Mouse (Mus musculus): ENCODE measurements around the gene Vgf.

- no peak for TF ChIP-seq CTCF (IDR thresholded peaks at IDR 0.05)
- no peak for TF ChIP-seq EP300 (IDR thresholded peaks at IDR 0.05)
Measured at GRCm38 (mm10) chr5:137054873-137055272, 28.7 kb downstream of the Vgf start.

All from lung, postnatal 0 days (tissue).